Mouse (Mus musculus) embryonic fibroblast, embryonic 13.5 days (primary cell): Measurements from ENCODE around the gene Slc47a1. TPM values are rescaled to one million over a fixed set of nuclear protein-coding genes. Genes with fewer than 3 reads are reported as not detected.
A peak's percentile ranks its signal among the peaks of the same experiment; 100 is the strongest.
"Not testable (repeated sequence)": the region's sequence is repeated elsewhere in the genome, so short reads cannot be mapped to it uniquely, and the experiment has no call there.

ENCODE experiments used
- H3K27ac ChIP-seq: 2 replicates; pipeline ENCODE4 v1.5.1; 2012; ENCODE audit warnings: low read length, control low read depth, inconsistent platforms; ENCODE audit not compliant: insufficient read depth
- H3K4me1 ChIP-seq: 2 replicates; pipeline ENCODE4 v1.6.1; 2011; ENCODE audit warnings: low read length; ENCODE audit not compliant: control insufficient read depth, insufficient read depth
- H3K4me3 ChIP-seq: 2 replicates; pipeline ENCODE4 v1.5.1; 2011; ENCODE audit warnings: mild to moderate bottlenecking, control low read depth, low read length; ENCODE audit not compliant: insufficient read depth
- CTCF ChIP-seq: IDR thresholded peaks from 2 replicates; pipeline ENCODE4 v1.5.1; 2011; ENCODE audit warnings: mild to moderate bottlenecking, control low read depth, low read length, moderate library complexity, borderline replicate concordance; ENCODE audit not compliant: insufficient read depth
- POLR2A ChIP-seq: IDR thresholded peaks from 2 replicates; pipeline ENCODE4 v1.6.1; 2011; ENCODE audit warnings: low read depth, mild to moderate bottlenecking, control low read depth, low read length, moderate library complexity
- polyA plus RNA-seq: library from polyadenylated mRNA; stranded (reverse); fragments of >200 nt; gene quantifications from 2 replicates; pipeline ENCODE4 v1.2.4, GENCODE M21; 2011; ENCODE audit warnings: low read depth; ENCODE audit not compliant: missing spikeins, insufficient read length

The Slc47a1 gene
- polyA plus RNA-seq, 1 experiment = not detected

- no peak for TF ChIP-seq CTCF
- Histone ChIP-seq H3K4me1 (no peaks in the 10 kb centered on the region), H3K27ac (no peak overlapping the region), H3K4me3 (no peak overlapping the region)
Observed at GRCm38 (mm10) chr11:61409051-61409450, 30.9 kb upstream of the Slc47a1 start.

DNA sequence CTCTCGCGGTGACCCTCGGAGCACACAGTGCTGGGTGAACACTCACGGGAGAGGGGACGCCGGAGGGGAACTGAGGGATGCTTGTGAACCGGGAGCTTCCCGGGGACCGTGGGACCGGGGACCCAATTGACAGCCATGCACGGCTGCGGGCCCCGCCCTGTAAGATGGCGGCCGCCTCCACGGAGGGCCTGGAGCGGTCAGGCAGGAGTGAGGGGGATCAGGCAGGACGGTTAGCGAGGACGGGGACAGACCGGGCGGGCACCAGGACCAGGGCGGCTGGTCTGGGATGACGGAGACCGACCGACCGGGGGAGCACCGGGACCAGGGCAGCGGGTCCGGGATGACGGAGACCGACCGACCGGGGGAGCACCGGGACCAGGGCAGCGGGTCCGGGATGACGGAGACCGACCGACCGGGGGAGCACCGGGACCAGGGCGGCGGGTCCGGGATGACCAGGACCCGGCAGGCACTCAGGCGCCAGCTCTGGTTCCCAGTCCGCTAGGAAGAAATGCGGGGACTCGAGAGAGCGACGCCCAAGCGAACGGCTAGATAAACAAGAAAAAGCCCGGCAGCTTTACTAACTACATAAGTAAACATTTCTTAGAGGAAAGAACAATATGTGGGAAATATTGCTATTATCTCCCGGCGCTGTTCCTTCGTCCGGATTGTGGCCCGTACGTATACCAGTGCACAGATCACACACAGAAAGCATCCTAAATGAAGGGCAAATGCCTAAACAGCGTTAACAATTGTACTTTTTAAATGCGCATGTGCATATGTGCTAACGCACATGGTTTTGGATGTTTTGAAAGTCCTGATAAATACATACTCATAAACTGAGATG, 30.3 kb upstream of the Slc47a1 start:
- no peak for TF ChIP-seq CTCF
- peak; percentile 83 for TF ChIP-seq POLR2A
- no peaks in the 10 kb centered on the region for H3K4me1 ChIP-seq
- peak overlapping the region; percentile 86 for H3K27ac ChIP-seq
- peak overlapping the region; percentile 56 for H3K4me3 ChIP-seq

DNA sequence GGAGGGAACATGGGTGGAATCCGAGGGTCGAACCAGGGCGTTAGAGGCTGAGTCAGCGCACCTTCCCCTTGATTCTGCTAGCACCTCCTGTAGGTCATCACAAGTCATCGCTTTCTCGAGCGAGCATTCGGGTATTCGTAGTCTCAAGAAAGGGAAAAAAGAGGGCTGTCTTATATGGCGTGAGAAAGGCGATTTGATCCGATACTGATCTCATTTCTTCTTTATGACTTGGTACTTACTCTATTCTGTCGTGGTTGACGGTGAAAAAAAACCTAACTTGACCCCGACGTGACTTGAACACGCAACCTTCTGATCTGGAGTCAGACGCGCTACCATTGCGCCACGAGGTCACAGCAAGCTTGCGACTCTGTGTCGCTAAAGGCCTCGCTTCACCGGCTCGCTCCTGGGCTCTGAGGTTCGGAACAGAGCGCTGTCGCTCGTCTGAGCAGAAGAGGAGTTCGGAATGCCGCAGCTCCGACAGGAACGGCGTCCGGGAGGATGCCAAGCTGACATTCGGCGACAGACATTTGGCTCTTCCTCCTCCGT, 29.6 kb upstream of the Slc47a1 start:
- Histone ChIP-seq H3K4me1 (no peaks in the 10 kb centered on the region), H3K4me3 (peak overlapping the region; percentile 56), H3K27ac (peak overlapping the region; percentile 86)
- no peak; the same call in 1 of the 2 replicates for TF ChIP-seq POLR2A
- TF ChIP-seq CTCF = peak; percentile 33; the same call in 1 of the 2 replicates

DNA sequence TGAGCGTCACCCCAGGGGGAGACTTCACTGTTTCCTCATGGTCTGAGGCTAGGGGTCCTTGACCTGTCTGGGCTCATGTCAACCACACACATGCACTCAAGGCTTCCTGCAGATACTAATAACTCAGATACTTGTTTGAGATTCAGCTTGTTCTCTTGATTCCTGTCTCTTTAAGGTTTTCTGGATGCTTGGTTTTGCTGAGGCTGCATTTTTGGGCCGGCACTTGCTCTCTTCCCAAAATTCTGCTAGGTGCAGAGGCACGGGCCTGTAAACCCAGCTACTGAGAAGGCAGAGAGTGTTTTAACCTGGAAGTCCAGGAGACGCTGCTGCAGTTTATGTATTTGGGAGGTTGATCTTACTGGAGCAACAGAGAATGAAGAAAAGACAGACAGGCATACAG, 23.6 kb upstream of the Slc47a1 start:
- TF ChIP-seq CTCF (no peak), POLR2A (no peak)
- H3K27ac ChIP-seq = no peak overlapping the region

DNA sequence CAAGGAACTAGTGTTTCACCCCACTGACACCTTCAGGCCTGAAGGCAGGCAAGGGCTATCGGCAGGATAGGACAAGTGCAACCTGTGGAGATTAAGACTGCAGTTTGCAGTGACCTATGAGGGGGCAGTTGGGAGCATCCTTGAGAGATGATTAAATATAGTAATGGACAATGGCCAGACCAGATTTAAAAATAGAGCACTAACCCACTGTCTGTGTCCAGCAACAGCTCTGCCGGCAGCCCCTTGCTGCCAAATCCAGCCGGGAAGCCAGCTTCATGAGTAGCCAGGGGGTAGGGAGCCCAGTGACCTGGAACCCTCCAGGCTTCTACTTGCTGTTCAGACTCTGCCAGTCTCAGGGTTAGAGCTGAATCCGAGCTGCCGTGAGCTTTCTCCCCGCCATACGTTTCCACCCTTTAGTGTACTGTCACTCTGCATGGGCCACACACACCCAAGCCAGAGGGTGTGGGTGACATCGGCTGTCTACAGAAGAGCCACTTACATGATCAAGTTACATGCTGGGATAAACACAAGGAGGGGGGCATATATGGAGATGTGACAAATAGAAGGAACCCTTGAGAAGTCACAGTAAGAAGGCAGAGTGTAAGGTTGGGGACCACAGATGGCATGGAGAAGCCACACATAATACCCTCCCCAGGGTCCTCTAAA, 22.7 kb upstream of the Slc47a1 start:
- no peak overlapping the region for H3K4me3 ChIP-seq
- no peaks in the 10 kb centered on the region for H3K4me1 ChIP-seq
- TF ChIP-seq POLR2A = no peak
- no peak for TF ChIP-seq CTCF
- no peak overlapping the region for H3K27ac ChIP-seq

More for the DNA sequence above, 23.6 kb upstream of the Slc47a1 start:
- no peak overlapping the region for H3K4me3 ChIP-seq
- H3K4me1 ChIP-seq = no peaks in the 10 kb centered on the region

DNA sequence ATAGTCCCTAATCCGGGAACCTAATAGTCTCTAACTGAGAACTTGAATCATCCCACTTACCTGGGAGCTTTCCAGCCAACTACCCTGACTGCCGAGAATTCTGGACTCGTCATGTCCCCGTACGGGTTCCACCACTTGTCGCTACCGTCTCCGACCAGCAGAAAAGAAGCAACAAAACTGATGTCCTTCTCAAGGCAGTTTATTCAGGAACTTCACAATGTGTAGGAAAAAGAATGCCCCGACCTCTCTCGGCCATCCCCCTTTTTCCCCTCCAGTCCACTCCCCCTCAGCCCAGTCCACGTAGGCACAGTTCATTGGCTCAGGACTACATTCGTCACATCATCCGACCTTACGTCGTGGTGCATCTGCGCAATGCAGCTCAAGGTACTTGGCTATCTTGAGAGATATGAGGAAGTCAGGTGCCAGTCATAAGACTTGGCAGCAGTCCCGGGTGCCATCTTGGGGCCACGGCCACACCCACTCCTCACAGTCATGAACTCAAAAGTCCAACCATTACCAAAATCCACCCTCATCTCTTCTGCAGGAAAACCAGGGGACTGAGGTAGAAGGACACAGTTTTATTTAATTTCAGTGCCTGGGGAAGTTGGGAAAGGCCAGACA, 19.4 kb upstream of the Slc47a1 start:
- H3K4me3 ChIP-seq, H3K4me1 ChIP-seq, H3K27ac ChIP-seq: not testable (repeated sequence)

GRCm38 (mm10) chr11:61388936-61389335, 10.8 kb upstream of the Slc47a1 start:
- no peak for TF ChIP-seq POLR2A
- TF ChIP-seq CTCF = no peak
- Histone ChIP-seq H3K4me3 (no peak overlapping the region), H3K27ac (no peak overlapping the region), H3K4me1 (no peaks in the 10 kb centered on the region)

DNA sequence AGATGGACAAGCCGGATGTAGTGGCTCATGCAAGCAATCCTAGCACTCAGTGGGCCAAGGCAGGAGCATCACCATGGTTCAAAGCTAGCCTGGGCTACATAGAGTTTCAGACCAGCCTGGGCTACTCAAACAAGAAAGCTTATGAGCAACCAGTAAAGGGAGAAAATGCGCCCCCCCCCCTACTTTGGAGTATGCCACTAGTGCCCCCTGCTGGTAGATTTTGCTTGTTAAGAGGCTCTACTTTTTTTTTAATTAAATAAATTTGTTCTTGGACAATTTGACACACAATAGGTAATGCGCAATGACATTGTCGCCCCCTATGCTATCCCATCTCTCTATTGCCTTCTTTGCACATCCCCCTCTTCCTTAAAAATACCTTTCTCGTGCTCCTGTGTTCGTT, 9.9 kb upstream of the Slc47a1 start:
- no peak overlapping the region for H3K27ac ChIP-seq
- no peak for TF ChIP-seq POLR2A
- TF ChIP-seq CTCF = no peak
- H3K4me3 ChIP-seq = no peak overlapping the region
- H3K4me1 ChIP-seq = no peaks in the 10 kb centered on the region

DNA sequence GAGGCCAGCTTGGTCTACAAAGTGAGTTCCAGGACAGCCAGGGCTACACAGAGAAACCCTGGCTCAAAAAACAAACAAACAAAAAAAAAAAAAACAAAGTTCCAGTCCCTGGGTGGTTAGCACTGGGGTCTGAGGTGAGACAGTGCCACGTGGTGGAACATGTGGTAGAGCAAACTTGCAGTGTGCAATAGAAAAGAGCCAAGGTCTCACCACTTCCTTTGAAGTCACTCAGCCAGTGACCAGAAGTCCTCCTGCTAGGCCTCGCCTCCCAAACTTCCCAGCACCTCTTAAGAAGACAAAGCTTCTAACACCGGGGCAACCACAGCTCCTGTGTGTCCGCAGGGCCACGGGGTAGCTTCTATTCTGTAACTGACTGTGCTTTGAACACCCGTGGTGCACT, 9.1 kb upstream of the Slc47a1 start:
- H3K4me1 ChIP-seq = no peaks in the 10 kb centered on the region
- no peak for TF ChIP-seq CTCF
- no peak overlapping the region for H3K4me3 ChIP-seq
- no peak overlapping the region for H3K27ac ChIP-seq

- Histone ChIP-seq H3K4me3 (no peak overlapping the region), H3K4me1 (no peaks in the 10 kb centered on the region), H3K27ac (no peak overlapping the region)
- TF ChIP-seq POLR2A = no peak
- no peak for TF ChIP-seq CTCF
Observed at GRCm38 (mm10) chr11:61385725-61386124, 7.6 kb upstream of the Slc47a1 start.
